Mouse (Mus musculus) heart, embryonic 15.5 days (tissue): Measurements from ENCODE around the gene Lamc1. TPM values are rescaled to one million over a fixed set of nuclear protein-coding genes. Genes with fewer than 3 reads are reported as not detected.

ENCODE experiments used
- ATAC-seq: fragments of 200-750 bp; cut with Nextera tagmentation; replicated peaks from 2 replicates; pipeline ENCODE4 v1.8.0; 2017; ENCODE audit warnings: low read depth, moderate TSS enrichment; ENCODE audit not compliant: insufficient number of reproducible peaks, insufficient read depth, low FRiP score
- H3K27ac ChIP-seq: fragments of 300-500 bp; sonication (generic); 2 replicates; pipeline ENCODE4 v1.5.1; 2015; ENCODE audit warnings: mild to moderate bottlenecking, inconsistent platforms
- H3K27me3 ChIP-seq: fragments of 300-500 bp; sonication (generic); 2 replicates; pipeline ENCODE4 v1.6.1; 2015; ENCODE audit warnings: inconsistent platforms
- H3K36me3 ChIP-seq: fragments of 300-500 bp; sonication (generic); 2 replicates; pipeline ENCODE4 v1.6.1; 2015; ENCODE audit warnings: mild to moderate bottlenecking, inconsistent platforms
- H3K4me1 ChIP-seq: fragments of 300-500 bp; sonication (generic); replicated peaks from 2 replicates; pipeline ENCODE4 v1.6.1; 2015; ENCODE audit warnings: inconsistent platforms
- H3K4me2 ChIP-seq: fragments of 300-500 bp; sonication (generic); 2 replicates; pipeline ENCODE4 v1.6.1; 2015; ENCODE audit warnings: inconsistent platforms, mild to moderate bottlenecking, moderate library complexity
- H3K4me3 ChIP-seq: fragments of 300-500 bp; sonication (generic); 2 replicates; pipeline ENCODE4 v1.5.1; 2015; ENCODE audit warnings: mild to moderate bottlenecking, inconsistent platforms
- H3K9ac ChIP-seq: fragments of 300-500 bp; sonication (generic); 2 replicates; pipeline ENCODE4 v1.6.1; 2015; ENCODE audit warnings: mild to moderate bottlenecking, inconsistent platforms
- H3K9me3 ChIP-seq: fragments of 300-500 bp; sonication (generic); replicated peaks from 2 replicates; pipeline ENCODE4 v1.6.1; 2016; ENCODE audit warnings: inconsistent platforms
- WGBS: fragments of 180-500 bp; shearing (Covaris S2); methylation state at CpG from one replicate; pipeline ENCODE4 v1.1.7; 2015; ENCODE audit warnings: mixed read lengths; 5-methylcytosine and 5-hydroxymethylcytosine counted together
- polyA plus RNA-seq: library from polyadenylated mRNA; unstranded; fragments of >200 nt; fragmentation: Nextera tagmentation; extraction: Ambion mirVana; gene quantifications from 2 replicates; pipeline ENCODE4 v1.2.1, GENCODE M21; 2015

The Lamc1 gene
- polyA plus RNA-seq, 1 experiment from 2014 or later: 74.3 TPM

DNA sequence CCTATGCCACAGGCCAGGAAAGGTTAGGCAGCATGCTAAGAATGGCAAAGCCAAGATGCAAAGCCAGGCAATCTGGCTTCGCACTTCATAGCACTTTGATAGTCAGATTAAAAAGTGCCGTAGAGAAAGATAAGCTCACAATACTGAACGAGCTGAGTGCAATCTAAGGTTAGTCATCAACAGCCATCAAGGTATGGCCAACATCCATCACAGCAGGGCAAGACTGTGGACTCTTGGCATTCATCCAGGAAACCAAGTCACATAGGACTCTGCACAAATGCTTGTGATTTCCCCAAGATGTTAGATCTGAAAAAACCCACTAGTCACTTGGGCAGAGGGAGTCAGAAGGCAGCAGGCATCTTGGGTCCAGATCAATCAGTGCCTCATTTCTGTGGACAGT, 144.5 kb downstream of the Lamc1 start:
- Histone ChIP-seq H3K4me2 (no peak overlapping the region), H3K4me1 (peaks cover 40% of the 10 kb centered on the region), H3K4me3 (no peak overlapping the region), H3K36me3 (no peaks in the 10 kb centered on the region), H3K27me3 (no peaks in the 10 kb centered on the region; the same call in 1 of the 2 replicates), H3K27ac (no peak overlapping the region), H3K9ac (no peak overlapping the region), H3K9me3 (no peaks in the 10 kb centered on the region)
- 32% methylated on average over 3 of the region's 3 CpGs for WGBS
- no peak for ATAC-seq

DNA sequence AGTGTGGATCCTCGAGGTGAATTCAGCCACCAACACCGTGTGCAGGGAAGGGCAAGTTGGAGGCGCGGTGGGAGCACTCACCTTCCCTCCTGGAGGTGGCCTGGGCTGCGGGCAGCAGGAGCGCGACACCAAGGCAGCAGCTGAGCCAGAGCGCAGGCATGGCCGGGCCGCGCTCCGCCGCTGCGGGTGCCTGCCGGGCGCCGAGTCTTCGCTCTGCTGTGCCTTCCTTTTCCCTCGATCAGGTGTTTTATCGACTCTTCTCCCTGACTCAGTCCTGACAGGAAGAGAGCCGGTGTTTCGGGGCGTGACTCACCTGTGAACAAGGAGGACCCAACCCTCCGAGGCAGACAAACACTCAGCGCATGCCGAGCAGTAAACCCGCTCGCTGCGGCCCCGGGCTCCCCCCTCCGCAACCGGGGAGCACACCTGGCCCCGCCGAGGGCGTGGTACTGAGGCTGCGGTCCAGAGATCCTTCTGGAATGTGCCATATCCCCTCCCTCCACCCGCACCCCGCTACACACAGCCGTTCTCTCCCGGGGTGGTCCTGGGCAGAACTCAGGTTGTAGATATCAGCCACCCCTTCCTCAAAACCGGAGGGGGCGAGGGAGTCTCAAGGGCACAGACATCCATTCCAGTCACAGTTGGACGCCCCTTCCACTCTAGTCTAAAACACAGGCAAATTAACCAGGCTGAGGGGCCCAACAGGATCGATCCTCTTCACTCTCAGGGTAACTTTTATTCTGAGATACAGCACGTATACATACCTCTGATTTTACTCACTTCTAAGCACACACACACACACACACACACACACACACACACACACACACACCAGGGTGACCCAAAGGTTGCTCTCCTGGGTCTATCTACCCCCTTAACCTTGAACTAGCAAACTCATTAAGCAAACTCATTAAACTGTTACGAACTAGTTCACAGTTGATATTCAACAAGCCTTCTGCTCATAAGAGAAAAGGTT, 146.5 kb downstream of the Lamc1 start, which contains the start of gene Lamc2:
Lamc2 (minus strand) TSS at position 620 of the 976 bp plus-strand sequence.
- Histone ChIP-seq H3K27me3 (no peaks in the 10 kb centered on the region; the same call in 1 of the 2 replicates), H3K36me3 (no peaks in the 10 kb centered on the region), H3K4me2 (peak within 1 kb of the TSS; percentile 83), H3K9ac (peak within 1 kb of the TSS; percentile 66), H3K4me1 (peaks cover 25% of the 10 kb centered on the region), H3K9me3 (no peaks in the 10 kb centered on the region), H3K4me3 (peak within 1 kb of the TSS; percentile 55), H3K27ac (0 out of 2 replicates have a peak within 1 kb of the TSS, but pooled peaks have one; percentile 14)
- peak; percentile 64 for ATAC-seq
- 9% methylated on average over 34 of the region's 46 CpGs for WGBS

DNA sequence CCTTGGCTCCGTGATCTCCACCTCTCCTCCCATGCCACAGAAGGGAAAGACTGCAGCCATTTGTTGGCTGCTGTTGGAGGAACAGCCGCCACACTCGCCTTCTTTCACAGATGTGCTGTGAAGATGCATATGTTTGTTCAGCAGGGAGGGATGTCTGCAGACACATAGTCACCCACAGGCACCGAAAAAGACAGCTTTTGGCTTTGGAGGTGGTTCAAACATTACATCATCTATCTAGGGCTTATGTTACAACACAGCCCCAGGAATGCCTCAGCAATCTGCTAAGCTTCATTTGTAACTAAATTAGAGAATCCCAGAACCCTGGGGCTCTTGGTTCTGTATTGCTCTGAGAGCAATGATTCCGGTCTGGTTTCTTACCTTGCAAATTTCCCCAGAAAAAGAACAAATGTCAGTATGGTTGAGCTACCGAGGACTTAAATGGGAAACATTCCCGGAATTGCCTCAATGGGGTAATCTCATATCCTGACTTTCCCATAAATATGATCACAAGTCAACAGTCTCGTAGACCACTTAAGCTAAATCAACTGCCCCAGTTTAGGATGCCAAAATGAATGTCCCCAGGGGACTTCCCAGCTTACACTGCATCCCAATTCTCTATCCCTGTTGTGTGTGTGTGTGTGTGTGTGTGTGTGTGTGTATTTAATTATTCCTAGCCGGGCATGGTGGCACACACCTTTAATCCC, 151.8 kb downstream of the Lamc1 start:
- Histone ChIP-seq H3K9me3 (no peaks in the 10 kb centered on the region), H3K9ac (no peak overlapping the region), H3K27me3 (no peaks in the 10 kb centered on the region; the same call in 1 of the 2 replicates), H3K4me1 (peaks cover 19% of the 10 kb centered on the region), H3K4me2 (no peak overlapping the region), H3K36me3 (no peaks in the 10 kb centered on the region), H3K27ac (peak overlapping the region; percentile 58), H3K4me3 (no peak overlapping the region)
- peak; percentile 70; the same call in 1 of the 2 replicates for ATAC-seq
- WGBS: 50% methylated on average over 9 of the region's 9 CpGs

DNA sequence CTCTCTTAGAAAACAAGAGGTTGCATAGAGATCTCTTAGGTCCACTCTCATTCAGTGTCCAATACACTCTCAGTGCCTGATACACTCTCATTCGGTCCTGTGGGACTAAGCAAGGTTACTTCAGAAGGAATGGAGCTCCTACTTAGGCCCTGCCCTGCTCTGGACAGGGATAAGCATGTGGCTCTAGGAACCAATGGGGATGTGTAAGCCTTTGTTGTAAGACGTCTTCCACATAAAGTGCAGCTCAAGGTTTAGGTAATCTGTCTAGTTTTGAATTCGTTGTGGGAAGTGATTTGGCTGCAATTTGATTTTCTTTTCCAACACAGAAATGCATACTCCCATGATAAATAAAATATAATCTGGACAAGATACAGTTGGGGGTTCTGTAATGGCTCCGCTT, 152.4 kb downstream of the Lamc1 start:
- Histone ChIP-seq H3K9ac (no peak overlapping the region), H3K27ac (peak overlapping the region; percentile 58)

DNA sequence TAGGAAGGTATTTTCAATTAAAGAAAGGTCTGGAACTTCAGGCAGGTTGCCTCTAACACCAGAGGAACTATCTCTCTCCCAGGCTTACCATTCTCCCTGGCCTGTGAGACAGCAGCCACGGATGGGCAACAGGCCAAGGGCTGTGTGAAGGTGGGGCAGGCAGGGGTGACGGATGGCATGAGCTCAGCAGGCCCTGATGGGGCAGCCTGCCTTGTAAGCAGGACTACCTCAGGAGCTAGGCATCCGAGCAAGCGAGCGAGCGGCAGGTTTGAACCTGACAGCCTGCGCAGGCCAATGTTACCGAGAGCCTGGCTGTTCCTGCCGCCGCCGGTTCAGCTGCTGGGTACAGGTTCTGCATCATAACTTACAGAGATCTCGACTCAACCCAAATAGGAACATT, 157.8 kb downstream of the Lamc1 start:
- peaks cover 38% of the 10 kb centered on the region for H3K4me1 ChIP-seq
- 33% methylated on average over 12 of the region's 12 CpGs for WGBS
- H3K36me3 ChIP-seq: no peaks in the 10 kb centered on the region
- peak; percentile 82 for ATAC-seq
- 0 out of 2 replicates have a peak overlapping the region, but pooled peaks have one; percentile 33 for H3K9ac ChIP-seq
- no peak overlapping the region for H3K4me3 ChIP-seq
- no peaks in the 10 kb centered on the region for H3K27me3 ChIP-seq
- no peaks in the 10 kb centered on the region for H3K9me3 ChIP-seq
- H3K27ac ChIP-seq: peak overlapping the region; percentile 77
- 0 out of 2 replicates have a peak overlapping the region, but pooled peaks have one; percentile 13 for H3K4me2 ChIP-seq

More for the DNA sequence above, 152.4 kb downstream of the Lamc1 start:
- no peak overlapping the region for H3K4me2 ChIP-seq
- H3K4me1 ChIP-seq: peaks cover 17% of the 10 kb centered on the region
- no peak overlapping the region for H3K4me3 ChIP-seq
- H3K9me3 ChIP-seq: no peaks in the 10 kb centered on the region
- H3K27me3 ChIP-seq: no peaks in the 10 kb centered on the region; the same call in 1 of the 2 replicates
- ATAC-seq: no peak
- WGBS: 66% methylated on average over 4 of the region's 4 CpGs
- H3K36me3 ChIP-seq: no peaks in the 10 kb centered on the region

DNA sequence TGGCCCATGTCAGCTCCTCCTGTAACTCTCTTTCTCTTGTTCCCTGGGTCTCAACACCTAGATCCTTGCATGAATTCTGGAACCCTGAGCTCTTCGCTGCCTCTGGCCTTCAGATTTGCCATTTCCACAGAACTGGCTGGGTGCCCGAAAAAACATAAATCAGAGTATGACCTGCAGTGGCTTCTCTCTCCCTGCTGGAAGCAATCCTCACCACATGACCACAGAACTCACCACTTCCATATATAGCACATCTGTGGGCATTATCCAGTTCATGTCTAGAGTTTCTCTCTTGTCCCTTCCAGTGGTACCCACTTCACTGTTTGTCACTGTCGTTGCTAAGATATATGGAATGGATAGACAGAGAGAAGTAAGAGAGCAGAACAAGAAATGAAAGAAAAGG, 159.3 kb downstream of the Lamc1 start:
- no peaks in the 10 kb centered on the region for H3K9me3 ChIP-seq
- peaks cover 38% of the 10 kb centered on the region for H3K4me1 ChIP-seq
- H3K9ac ChIP-seq: no peak overlapping the region
- 18% methylated on average over 3 of the region's 3 CpGs for WGBS
- no peaks in the 10 kb centered on the region for H3K27me3 ChIP-seq
- peak overlapping the region; percentile 82 for H3K27ac ChIP-seq
- H3K4me3 ChIP-seq: no peak overlapping the region
- H3K36me3 ChIP-seq: no peaks in the 10 kb centered on the region
- peak; percentile 75 for ATAC-seq
- no peak overlapping the region for H3K4me2 ChIP-seq

DNA sequence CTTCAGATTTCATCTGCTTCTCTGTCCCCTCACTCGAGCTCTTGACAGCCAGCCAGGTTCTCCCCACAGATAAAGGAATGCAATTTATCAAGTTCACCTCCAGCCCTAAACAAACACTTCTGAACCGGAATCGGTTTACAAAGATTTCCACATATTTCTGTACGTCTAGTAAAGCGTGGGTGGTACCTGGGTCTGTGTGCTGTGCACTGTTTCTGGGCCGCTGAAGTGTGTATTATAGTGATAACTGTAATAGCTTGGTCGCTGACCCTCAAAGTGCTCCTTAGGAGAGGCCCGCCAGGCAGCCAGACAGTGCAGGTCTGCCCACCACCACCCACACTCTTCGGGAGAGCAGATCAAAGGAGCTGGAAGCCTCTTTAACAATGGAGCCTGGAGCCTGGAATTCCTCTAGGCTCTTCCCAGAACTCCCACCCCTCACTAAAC, 160.3 kb downstream of the Lamc1 start:
- WGBS: 7% methylated on average over 9 of the region's 9 CpGs
- 0 out of 2 replicates have a peak overlapping the region, but pooled peaks have one; percentile 10 for H3K9ac ChIP-seq

DNA sequence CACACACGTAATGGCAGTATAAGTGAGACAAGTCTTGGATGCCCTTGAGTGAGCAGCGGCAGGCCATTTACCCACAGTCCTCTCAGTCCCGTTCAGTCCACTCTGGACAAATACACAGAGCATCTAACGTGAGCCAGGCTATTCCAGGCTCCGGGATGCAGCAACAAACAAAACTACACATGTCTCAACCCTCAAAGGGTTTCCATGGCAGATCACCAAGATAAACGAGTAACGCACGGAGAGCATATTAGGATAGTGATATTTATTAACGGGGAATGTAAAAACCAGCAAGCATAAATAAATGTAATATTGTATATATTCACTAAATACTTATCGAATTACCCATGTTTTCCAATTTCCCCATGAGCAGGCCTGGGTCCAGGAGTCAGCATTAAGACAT, 161.6 kb downstream of the Lamc1 start:
- no peaks in the 10 kb centered on the region for H3K27me3 ChIP-seq
- H3K27ac ChIP-seq: no peak overlapping the region
- no peak overlapping the region for H3K4me2 ChIP-seq
- no peak overlapping the region for H3K4me3 ChIP-seq
- no peaks in the 10 kb centered on the region for H3K36me3 ChIP-seq
- H3K9me3 ChIP-seq: no peaks in the 10 kb centered on the region
- WGBS: 76% methylated on average over 10 of the region's 10 CpGs
- peaks cover 38% of the 10 kb centered on the region for H3K4me1 ChIP-seq
- H3K9ac ChIP-seq: no peak overlapping the region
- no peak for ATAC-seq

More for the DNA sequence above, 160.3 kb downstream of the Lamc1 start:
- Histone ChIP-seq H3K27ac (peak overlapping the region; percentile 82), H3K4me3 (no peak overlapping the region), H3K27me3 (no peaks in the 10 kb centered on the region), H3K4me2 (peak overlapping the region; percentile 21; the same call in 1 of the 2 replicates), H3K9me3 (no peaks in the 10 kb centered on the region), H3K4me1 (peaks cover 38% of the 10 kb centered on the region), H3K36me3 (no peaks in the 10 kb centered on the region)
- 0 out of 2 replicates have a peak, but pooled peaks have one; percentile 36 for ATAC-seq

Other genes with a start within 250 kb of the Lamc1 start
- 7.8 and 12.7 TPM in 2 replicates for gene Lamc2, start 146.3 kb downstream of the Lamc1 start, polyA plus RNA-seq
- 0.25 TPM in 1 of 2 replicates, not detected in the other for gene Shcbp1l, start 92.4 kb upstream of the Lamc1 start, polyA plus RNA-seq
- gene Dhx9, start 154.9 kb upstream of the Lamc1 start, polyA plus RNA-seq: 17.2 and 18.1 TPM in 2 replicates
- gene Npl, start 217.3 kb upstream of the Lamc1 start, polyA plus RNA-seq: 5.2 and 7.2 TPM in 2 replicates